Mouse (Mus musculus) stomach, embryonic 16.5 days (tissue): ENCODE results near the gene Gnl3l. TPM values are rescaled to one million over a fixed set of nuclear protein-coding genes. Genes with fewer than 3 reads are reported as not detected.

ENCODE experiments used
- polyA plus RNA-seq: library from polyadenylated mRNA; unstranded; fragments of >200 nt; fragmentation: Nextera tagmentation; extraction: Ambion mirVana; gene quantifications from 2 replicates; pipeline ENCODE4 v1.2.1, GENCODE M21; 2015

The Gnl3l gene
- polyA plus RNA-seq, 1 experiment from 2014 or later = 25.2 TPM

Other genes with a start within 250 kb of the Gnl3l start
- 561 and 579 TPM in 2 replicates for gene Maged2, start 203.0 kb downstream of the Gnl3l start, polyA plus RNA-seq
- 5.5 and 6.7 TPM in 2 replicates for gene Fgd1, start 28.8 kb upstream of the Gnl3l start, polyA plus RNA-seq
- gene Tsr2, start 79.2 kb upstream of the Gnl3l start, polyA plus RNA-seq = 28.4 and 31.1 TPM in 2 replicates
- gene Wnk3, start 180.8 kb upstream of the Gnl3l start, polyA plus RNA-seq = 0.67 and 1.2 TPM in 2 replicates